Mouse (Mus musculus): ENCODE results near the gene Ppp1r12b. TPM values are rescaled to one million over a fixed set of nuclear protein-coding genes. Genes with fewer than 3 reads are reported as not detected.

Ppp1r12b gene
- polyA plus RNA-seq, 1 experiment from 2014 or later = 3.2 TPM

GRCm38 (mm10) chr1:134829635-134830034, 126.1 kb downstream of the Ppp1r12b start:
- DNase-seq (ENCODE audit: low spot score) = peak; percentile 93

GRCm38 (mm10) chr1:134824896-134825295, 130.8 kb downstream of the Ppp1r12b start:
- Histone ChIP-seq H3K27me3 (ENCODE audit: insufficient read depth, low read length) (no peaks in the 10 kb centered on the region), H3K4me2 (ENCODE audit: low read length) (no peak overlapping the region), H3K9ac (ENCODE audit: low read depth, low read length) (no peak overlapping the region), H3K4me1 (replicated peaks; ENCODE audit: insufficient read depth, low read length) (no peaks in the 10 kb centered on the region), H3K4me3 (replicated peaks; ENCODE audit: low read depth, low read length) (no peak overlapping the region), H3K27ac (no peak overlapping the region), H3K36me3 (ENCODE audit: insufficient read depth, low read length) (no peaks in the 10 kb centered on the region), H3K9me3 (replicated peaks; ENCODE audit: low read length) (no peaks in the 10 kb centered on the region)
- ATAC-seq (replicated peaks; ENCODE audit: low FRiP score, low read depth) (no peak), DNase-seq (ENCODE audit: low spot score) (no peak)
- 76% methylated on average over 6 of the region's 6 CpGs for WGBS
- TF ChIP-seq CTCF (IDR thresholded peaks at IDR 0.05; ENCODE audit: low read depth) = no peak

More at GRCm38 (mm10) chr1:134829635-134830034, 126.1 kb downstream of the Ppp1r12b start:
- H3K4me2 ChIP-seq (ENCODE audit: low read length) = no peak overlapping the region
- H3K27ac ChIP-seq = 0 out of 2 replicates have a peak overlapping the region, but pooled peaks have one; percentile 10
- peak; percentile 78 for TF ChIP-seq CTCF (IDR thresholded peaks at IDR 0.05; ENCODE audit: low read depth)
- 0 out of 2 replicates have a peak, but pooled peaks cover 6% of the 10 kb centered on the region for H3K36me3 ChIP-seq (ENCODE audit: insufficient read depth, low read length)
- no peak overlapping the region for H3K4me3 ChIP-seq (replicated peaks; ENCODE audit: low read depth, low read length)
- no peaks in the 10 kb centered on the region for H3K9me3 ChIP-seq (replicated peaks; ENCODE audit: low read length)
- no peaks in the 10 kb centered on the region for H3K4me1 ChIP-seq (replicated peaks; ENCODE audit: insufficient read depth, low read length)
- H3K27me3 ChIP-seq (ENCODE audit: insufficient read depth, low read length) = no peaks in the 10 kb centered on the region
- ATAC-seq (replicated peaks; ENCODE audit: low FRiP score, low read depth) = no peak
- no peak overlapping the region for H3K9ac ChIP-seq (ENCODE audit: low read depth, low read length)
- 31% methylated on average over 4 of the region's 4 CpGs for WGBS

DNA sequence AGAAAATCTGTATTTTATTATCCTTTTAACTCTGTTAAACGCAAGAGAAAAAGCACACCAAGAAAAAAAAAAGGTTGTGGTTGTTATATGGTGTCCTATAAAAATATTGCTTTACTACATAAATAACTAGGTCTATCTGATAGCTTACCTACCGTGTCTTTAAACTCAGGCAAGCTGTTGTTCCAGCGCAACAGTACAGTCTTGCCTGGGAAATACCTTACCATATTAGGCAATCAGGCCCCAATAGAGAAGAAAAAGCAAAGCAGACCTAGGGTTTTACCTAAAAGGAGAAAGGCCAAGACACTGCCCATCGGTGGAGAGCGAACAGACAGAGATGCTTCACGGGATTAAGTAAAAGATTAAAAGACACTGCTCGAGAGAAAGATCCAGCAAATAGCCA, 131.9 kb downstream of the Ppp1r12b start:
- no peak for DNase-seq (ENCODE audit: low spot score)
- ATAC-seq (replicated peaks; ENCODE audit: low FRiP score, low read depth) = no peak
- WGBS = 48% methylated on average over 7 of the region's 7 CpGs

GRCm38 (mm10) chr1:134823323-134823722, 132.4 kb downstream of the Ppp1r12b start:
- no peak for ATAC-seq (replicated peaks; ENCODE audit: low FRiP score, low read depth)

More for the DNA sequence above, 131.9 kb downstream of the Ppp1r12b start:
- Histone ChIP-seq H3K36me3 (ENCODE audit: insufficient read depth, low read length) (no peaks in the 10 kb centered on the region), H3K4me2 (ENCODE audit: low read length) (no peak overlapping the region), H3K4me1 (replicated peaks; ENCODE audit: insufficient read depth, low read length) (no peaks in the 10 kb centered on the region), H3K9me3 (replicated peaks; ENCODE audit: low read length) (no peaks in the 10 kb centered on the region), H3K9ac (ENCODE audit: low read depth, low read length) (no peak overlapping the region), H3K27me3 (ENCODE audit: insufficient read depth, low read length) (no peaks in the 10 kb centered on the region), H3K27ac (no peak overlapping the region), H3K4me3 (replicated peaks; ENCODE audit: low read depth, low read length) (no peak overlapping the region)
- TF ChIP-seq CTCF (IDR thresholded peaks at IDR 0.05; ENCODE audit: low read depth) = no peak

DNA sequence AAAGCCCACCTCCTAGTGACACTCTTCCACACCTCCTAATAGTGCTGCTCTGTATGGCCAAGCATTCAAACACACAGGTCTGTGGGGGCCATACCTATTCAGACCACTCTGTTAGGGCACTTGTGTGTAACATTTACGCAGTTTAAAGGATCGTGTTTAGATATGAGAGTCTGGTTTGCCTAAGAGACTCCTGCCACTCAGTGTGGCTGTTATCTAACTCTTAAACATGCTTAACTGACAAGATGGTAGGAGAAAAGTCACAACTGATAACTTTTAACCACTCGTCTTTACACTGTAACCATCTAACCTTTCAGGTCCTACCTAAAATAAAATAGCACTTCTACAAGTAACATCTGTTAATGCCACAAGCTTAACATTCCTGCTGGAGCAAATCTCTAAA, 134.9 kb downstream of the Ppp1r12b start:
- no peak for ATAC-seq (replicated peaks; ENCODE audit: low FRiP score, low read depth)
- whole genome bisulfite sequencing = 86% methylated on average over 3 of the region's 3 CpGs

More at GRCm38 (mm10) chr1:134823323-134823722, 132.4 kb downstream of the Ppp1r12b start:
- Histone ChIP-seq H3K27me3 (ENCODE audit: insufficient read depth, low read length) (no peaks in the 10 kb centered on the region), H3K9ac (ENCODE audit: low read depth, low read length) (no peak overlapping the region), H3K9me3 (replicated peaks; ENCODE audit: low read length) (no peaks in the 10 kb centered on the region), H3K4me3 (replicated peaks; ENCODE audit: low read depth, low read length) (no peak overlapping the region), H3K4me2 (ENCODE audit: low read length) (no peak overlapping the region), H3K27ac (no peak overlapping the region), H3K4me1 (replicated peaks; ENCODE audit: insufficient read depth, low read length) (no peaks in the 10 kb centered on the region), H3K36me3 (ENCODE audit: insufficient read depth, low read length) (no peaks in the 10 kb centered on the region)
- no peak for TF ChIP-seq CTCF (IDR thresholded peaks at IDR 0.05; ENCODE audit: low read depth)
- DNase-seq (ENCODE audit: low spot score) = no peak
- WGBS = 77% methylated on average over 8 of the region's 8 CpGs

DNA sequence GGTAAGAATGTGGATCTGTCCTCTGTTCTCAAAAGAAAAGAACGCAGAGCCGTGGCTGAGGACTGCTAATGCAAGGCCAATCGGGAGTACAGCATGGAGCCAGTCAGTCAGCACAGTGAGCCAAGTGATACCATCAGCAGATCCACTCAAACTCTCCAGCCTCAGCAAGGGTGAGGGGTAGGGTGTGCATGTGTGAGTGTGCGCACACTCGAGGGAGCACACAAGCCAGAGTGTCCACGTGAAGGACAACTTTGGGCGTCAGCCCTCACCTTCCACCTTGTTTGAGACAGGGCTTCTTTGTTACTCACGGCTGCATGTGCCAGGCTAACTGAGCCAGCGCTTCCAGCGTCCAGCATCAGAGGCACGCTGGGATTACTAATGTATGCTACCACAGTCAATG, 136.5 kb downstream of the Ppp1r12b start:
- Histone ChIP-seq H3K27ac (no peak overlapping the region), H3K9me3 (replicated peaks; ENCODE audit: low read length) (no peaks in the 10 kb centered on the region), H3K9ac (ENCODE audit: low read depth, low read length) (no peak overlapping the region), H3K4me2 (ENCODE audit: low read length) (no peak overlapping the region), H3K36me3 (ENCODE audit: insufficient read depth, low read length) (no peaks in the 10 kb centered on the region), H3K27me3 (ENCODE audit: insufficient read depth, low read length) (no peaks in the 10 kb centered on the region), H3K4me1 (replicated peaks; ENCODE audit: insufficient read depth, low read length) (0 out of 2 replicates have a peak, but pooled peaks cover 6% of the 10 kb centered on the region), H3K4me3 (replicated peaks; ENCODE audit: low read depth, low read length) (no peak overlapping the region)
- ATAC-seq (replicated peaks; ENCODE audit: low FRiP score, low read depth) (no peak), DNase-seq (ENCODE audit: low spot score) (no peak)
- WGBS = 91% methylated on average over 11 of the region's 11 CpGs
- no peak for TF ChIP-seq CTCF (IDR thresholded peaks at IDR 0.05; ENCODE audit: low read depth)

More for the DNA sequence above, 134.9 kb downstream of the Ppp1r12b start:
- no peak overlapping the region for H3K9ac ChIP-seq (ENCODE audit: low read depth, low read length)
- 0 out of 2 replicates have a peak, but pooled peaks cover 6% of the 10 kb centered on the region for H3K4me1 ChIP-seq (replicated peaks; ENCODE audit: insufficient read depth, low read length)
- no peaks in the 10 kb centered on the region for H3K27me3 ChIP-seq (ENCODE audit: insufficient read depth, low read length)
- H3K27ac ChIP-seq = no peak overlapping the region
- H3K36me3 ChIP-seq (ENCODE audit: insufficient read depth, low read length) = no peaks in the 10 kb centered on the region
- H3K4me2 ChIP-seq (ENCODE audit: low read length) = no peak overlapping the region
- no peaks in the 10 kb centered on the region for H3K9me3 ChIP-seq (replicated peaks; ENCODE audit: low read length)
- H3K4me3 ChIP-seq (replicated peaks; ENCODE audit: low read depth, low read length) = no peak overlapping the region
- TF ChIP-seq CTCF (IDR thresholded peaks at IDR 0.05; ENCODE audit: low read depth) = no peak
- no peak for DNase-seq (ENCODE audit: low spot score)

GRCm38 (mm10) chr1:134818716-134819115, 137.0 kb downstream of the Ppp1r12b start:
- H3K9ac ChIP-seq (ENCODE audit: low read depth, low read length) = no peak overlapping the region
- H3K27ac ChIP-seq = no peak overlapping the region
- no peaks in the 10 kb centered on the region for H3K36me3 ChIP-seq (ENCODE audit: insufficient read depth, low read length)
- no peak for ATAC-seq (replicated peaks; ENCODE audit: low FRiP score, low read depth)
- H3K9me3 ChIP-seq (replicated peaks; ENCODE audit: low read length) = no peaks in the 10 kb centered on the region
- no peaks in the 10 kb centered on the region for H3K27me3 ChIP-seq (ENCODE audit: insufficient read depth, low read length)
- H3K4me2 ChIP-seq (ENCODE audit: low read length) = no peak overlapping the region
- H3K4me3 ChIP-seq (replicated peaks; ENCODE audit: low read depth, low read length) = no peak overlapping the region
- TF ChIP-seq CTCF (IDR thresholded peaks at IDR 0.05; ENCODE audit: low read depth) = no peak
- 94% methylated on average over 3 of the region's 3 CpGs for WGBS
- H3K4me1 ChIP-seq (replicated peaks; ENCODE audit: insufficient read depth, low read length) = 0 out of 2 replicates have a peak, but pooled peaks cover 6% of the 10 kb centered on the region
- no peak for DNase-seq (ENCODE audit: low spot score)
